Mouse (Mus musculus) CD4-positive helper T cell, adult 2 months (primary cell): ENCODE results near the gene Fmo2.

Experiments
- DNase-seq: peaks from one replicate; pipeline ENCODE4 v3.0.0-alpha.2; 2012; ENCODE audit warnings: low read depth, missing footprints, low spot score

The Fmo2 gene

DNA sequence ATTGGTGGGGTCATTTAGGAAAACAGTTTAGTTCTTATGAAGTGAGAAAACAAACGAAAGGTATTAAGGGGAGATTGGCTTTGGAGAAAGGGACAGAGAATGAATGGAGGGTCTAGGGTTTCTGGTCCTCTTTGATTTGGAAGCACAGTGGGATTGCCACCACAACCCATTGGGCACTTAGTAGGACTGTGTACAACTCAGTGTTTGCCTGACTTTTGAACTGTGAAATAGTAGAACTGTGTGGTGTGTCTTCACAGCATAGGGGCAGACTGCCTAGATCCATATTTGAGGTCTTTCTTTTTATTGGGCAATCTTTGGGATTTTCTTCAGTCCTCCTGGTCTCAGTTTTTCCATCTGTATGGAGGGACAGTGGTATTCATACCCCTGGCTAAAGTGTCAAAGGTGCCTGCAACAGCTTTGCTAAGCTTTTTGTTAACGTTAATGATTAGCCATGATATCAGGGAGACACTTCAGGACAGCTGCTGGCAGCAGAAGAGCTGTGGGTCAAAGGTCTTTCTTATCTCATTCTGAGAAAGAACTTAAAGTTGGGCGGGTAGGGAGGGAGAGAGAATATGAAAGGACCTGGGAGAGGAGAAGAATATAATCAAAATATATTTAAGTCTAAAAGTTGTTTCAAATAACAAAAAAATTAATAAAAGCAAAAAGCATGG lies 44.6 kb downstream of the Fmo2 start:
- no peak for DNase-seq

GRCm38 (mm10) chr1:162847554-162847953 lies 51.0 kb downstream of the Fmo2 start:
- no peak for DNase-seq

- DNase-seq = no peak
Measured at GRCm38 (mm10) chr1:162840211-162840610, 58.3 kb downstream of the Fmo2 start.

- DNase-seq = no peak
Measured at GRCm38 (mm10) chr1:162838976-162839375, 59.5 kb downstream of the Fmo2 start.

DNA sequence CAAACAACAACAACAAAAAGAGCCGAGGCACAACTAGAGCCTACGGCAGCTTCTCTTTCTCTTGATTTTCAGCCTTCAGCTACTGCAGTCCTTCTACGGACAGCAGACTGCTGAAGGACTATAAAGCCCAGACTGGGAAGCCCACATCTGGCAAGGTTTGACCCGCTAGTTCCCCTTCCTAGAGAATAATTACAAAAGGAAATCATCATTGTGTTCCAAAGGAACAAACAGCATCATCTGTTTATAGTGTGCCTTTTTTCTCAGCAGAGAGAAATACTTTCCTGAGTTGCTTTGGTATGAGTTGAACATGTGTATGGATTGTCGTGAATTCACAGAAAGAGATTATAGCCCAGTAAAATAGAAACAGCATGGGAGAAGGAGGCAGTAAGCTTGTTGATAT lies 64.2 kb downstream of the Fmo2 start:
- no peak for DNase-seq

DNA sequence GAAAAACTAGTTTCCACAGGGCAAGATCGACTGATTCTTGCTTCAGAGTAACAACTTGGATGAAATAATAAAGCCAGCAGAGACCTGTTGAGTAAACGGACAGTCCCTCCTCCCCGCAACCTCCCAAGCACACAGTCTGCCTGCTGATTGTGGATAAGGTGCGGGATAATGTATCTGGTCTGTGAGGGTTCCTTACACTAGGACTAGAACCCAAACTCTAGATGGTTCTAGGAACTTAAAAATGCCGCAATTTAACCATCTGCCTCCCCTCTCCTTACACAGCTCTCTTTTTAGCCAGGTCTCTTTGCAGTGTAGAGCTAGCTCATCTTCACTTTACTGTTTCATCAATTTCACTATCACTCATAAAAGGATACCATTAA lies 66.0 kb downstream of the Fmo2 start:
- no peak for DNase-seq

GRCm38 (mm10) chr1:162831838-162832573 lies 66.5 kb downstream of the Fmo2 start:
- DNase-seq = no peak
